Mouse (Mus musculus) midbrain, embryonic 14.5 days (tissue): ENCODE measurements around the gene Amhr2. TPM values are rescaled to one million over a fixed set of nuclear protein-coding genes. Genes with fewer than 3 reads are reported as not detected.

Source experiments
- ATAC-seq: fragments of 200-750 bp; cut with Nextera tagmentation; 2 replicates; pipeline ENCODE4 v1.8.0; 2017; ENCODE audit warnings: moderate number of reproducible peaks, moderate library complexity; ENCODE audit not compliant: low FRiP score, low TSS enrichment
- DNase-seq: peaks from one replicate; pipeline ENCODE4 v3.0.0-alpha.2; 2015
- H3K27ac ChIP-seq: fragments of 300-500 bp; sonication (generic); replicated peaks from 2 replicates; pipeline ENCODE4 v1.5.1; 2014; ENCODE audit warnings: mild to moderate bottlenecking, low read depth, low read length, moderate library complexity
- H3K27me3 ChIP-seq: fragments of 300-500 bp; sonication (generic); 2 replicates; pipeline ENCODE4 v1.6.1; 2014; ENCODE audit warnings: low read length, control low read depth, mixed read lengths; ENCODE audit not compliant: control insufficient read depth, insufficient read depth
- H3K36me3 ChIP-seq: fragments of 300-500 bp; sonication (generic); 2 replicates; pipeline ENCODE4 v1.6.1; 2014; ENCODE audit warnings: low read length, control low read depth; ENCODE audit not compliant: control insufficient read depth, insufficient read depth
- H3K4me1 ChIP-seq: fragments of 300-500 bp; sonication (generic); 2 replicates; pipeline ENCODE4 v1.6.1; 2014; ENCODE audit warnings: mild to moderate bottlenecking, antibody characterized with exemption, low read length, control low read depth; ENCODE audit not compliant: control insufficient read depth, insufficient read depth
- H3K4me2 ChIP-seq: fragments of 300-500 bp; sonication (generic); 2 replicates; pipeline ENCODE4 v1.6.1; 2014; ENCODE audit warnings: mild to moderate bottlenecking, low read length, moderate library complexity
- H3K4me3 ChIP-seq: fragments of 300-500 bp; sonication (generic); replicated peaks from 2 replicates; pipeline ENCODE4 v1.5.1; 2014; ENCODE audit warnings: low read depth, low read length
- H3K9ac ChIP-seq: fragments of 300-500 bp; sonication (generic); replicated peaks from 2 replicates; pipeline ENCODE4 v1.6.1; 2014; ENCODE audit warnings: mild to moderate bottlenecking, low read length, moderate library complexity
- H3K9me3 ChIP-seq: fragments of 300-500 bp; sonication (generic); 2 replicates; pipeline ENCODE4 v1.6.1; 2016; ENCODE audit warnings: low read length, control low read depth, mixed read lengths; ENCODE audit not compliant: control insufficient read depth
- WGBS: fragments of 180-500 bp; shearing (Covaris S2); extraction: QIAGEN DNeasy Blood & Tissue Kit; methylation state at CpG from one replicate; pipeline ENCODE4 v1.1.7; 2014; 5-methylcytosine and 5-hydroxymethylcytosine counted together
- polyA plus RNA-seq: library from polyadenylated mRNA; unstranded; fragments of >200 nt; fragmentation: Nextera tagmentation; extraction: Ambion mirVana; gene quantifications from 2 replicates; pipeline ENCODE4 v1.2.1, GENCODE M21; 2014

Amhr2 gene
- polyA plus RNA-seq, 1 experiment from 2014 or later = 0.39 TPM

DNA sequence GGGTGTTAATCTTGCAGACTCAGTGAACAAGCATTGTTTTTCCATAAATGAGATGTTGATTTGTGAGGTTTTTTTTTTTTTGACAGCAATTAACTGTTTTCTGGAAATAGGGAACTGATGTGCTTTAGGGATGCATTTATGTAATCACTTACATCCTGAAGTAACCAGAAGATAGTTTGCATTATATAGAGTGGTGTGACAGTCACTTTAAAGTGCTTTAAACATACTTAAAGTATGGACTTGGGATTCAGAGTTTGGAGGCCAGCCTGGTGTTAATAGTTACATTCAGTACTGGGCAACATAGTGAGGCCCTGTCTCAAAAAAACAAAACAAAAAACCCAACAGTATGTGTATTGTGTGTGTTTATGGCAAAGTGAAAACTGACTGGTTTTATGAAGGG lies 26.6 kb downstream of the Amhr2 start:
- peak overlapping the region; percentile 75 for H3K4me2 ChIP-seq
- DNase-seq = no peak
- peak overlapping the region; percentile 76 for H3K4me3 ChIP-seq
- no peaks in the 10 kb centered on the region for H3K9me3 ChIP-seq
- peaks cover 35% of the 10 kb centered on the region for H3K36me3 ChIP-seq
- H3K27ac ChIP-seq = no peak overlapping the region
- H3K4me1 ChIP-seq = peaks cover 10% of the 10 kb centered on the region; the same call in 1 of the 2 replicates
- no peak for ATAC-seq
- H3K9ac ChIP-seq = no peak overlapping the region; the same call in 1 of the 2 replicates
- H3K27me3 ChIP-seq = no peaks in the 10 kb centered on the region

DNA sequence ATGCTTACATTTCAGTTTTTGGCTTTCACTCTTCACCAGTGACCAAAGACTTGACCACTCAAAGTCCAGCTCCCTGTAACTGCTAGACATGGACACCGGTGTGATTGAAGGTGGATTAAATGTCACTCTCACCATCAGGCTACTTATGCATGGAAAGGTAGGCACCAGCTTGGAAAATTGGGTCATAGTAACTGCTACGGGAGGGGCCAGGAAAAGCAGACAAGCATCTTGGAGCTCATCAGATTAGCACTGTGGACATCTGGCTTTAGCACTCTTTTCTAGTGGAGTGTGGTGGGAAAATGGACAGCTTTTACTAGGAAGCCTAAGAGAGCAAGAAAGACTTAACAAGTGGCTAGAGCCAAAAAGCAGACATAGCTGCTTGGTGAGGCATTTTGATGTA lies 28.1 kb downstream of the Amhr2 start:
- no peak overlapping the region for H3K9ac ChIP-seq
- peaks cover 10% of the 10 kb centered on the region; the same call in 1 of the 2 replicates for H3K4me1 ChIP-seq
- H3K9me3 ChIP-seq = no peaks in the 10 kb centered on the region
- H3K27me3 ChIP-seq = no peaks in the 10 kb centered on the region
- H3K4me3 ChIP-seq = no peak overlapping the region
- H3K27ac ChIP-seq = no peak overlapping the region
- H3K4me2 ChIP-seq = no peak overlapping the region
- H3K36me3 ChIP-seq = peaks cover 51% of the 10 kb centered on the region
- WGBS = 64% methylated on average over 2 of the region's 2 CpGs
- DNase-seq (no peak), ATAC-seq (no peak)

DNA sequence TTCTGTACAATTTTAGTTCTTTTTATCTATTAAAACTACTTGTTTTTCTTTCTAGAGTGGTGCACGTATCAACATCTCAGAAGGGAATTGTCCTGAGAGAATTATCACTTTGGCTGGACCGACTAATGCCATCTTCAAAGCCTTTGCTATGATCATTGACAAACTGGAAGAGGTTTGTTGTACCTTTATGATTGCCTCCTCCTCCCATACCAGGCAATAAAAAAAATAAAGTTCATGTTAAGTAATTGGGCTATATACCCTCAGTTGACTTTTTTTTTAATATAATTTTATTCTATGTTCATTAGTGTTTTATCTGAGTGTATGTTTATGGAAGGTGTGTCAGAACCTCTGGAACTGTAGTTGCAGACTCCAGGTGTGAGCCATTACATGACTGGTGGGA lies 29.4 kb downstream of the Amhr2 start:
- WGBS = 94% methylated on average over 2 of the region's 2 CpGs
- ATAC-seq = no peak
- H3K4me1 ChIP-seq = peaks cover 10% of the 10 kb centered on the region; the same call in 1 of the 2 replicates
- H3K9ac ChIP-seq = no peak overlapping the region
- no peak for DNase-seq
- peaks cover 62% of the 10 kb centered on the region for H3K36me3 ChIP-seq
- no peak overlapping the region for H3K27ac ChIP-seq
- no peak overlapping the region for H3K4me2 ChIP-seq
- H3K9me3 ChIP-seq = no peaks in the 10 kb centered on the region
- H3K4me3 ChIP-seq = no peak overlapping the region
- no peaks in the 10 kb centered on the region for H3K27me3 ChIP-seq

DNA sequence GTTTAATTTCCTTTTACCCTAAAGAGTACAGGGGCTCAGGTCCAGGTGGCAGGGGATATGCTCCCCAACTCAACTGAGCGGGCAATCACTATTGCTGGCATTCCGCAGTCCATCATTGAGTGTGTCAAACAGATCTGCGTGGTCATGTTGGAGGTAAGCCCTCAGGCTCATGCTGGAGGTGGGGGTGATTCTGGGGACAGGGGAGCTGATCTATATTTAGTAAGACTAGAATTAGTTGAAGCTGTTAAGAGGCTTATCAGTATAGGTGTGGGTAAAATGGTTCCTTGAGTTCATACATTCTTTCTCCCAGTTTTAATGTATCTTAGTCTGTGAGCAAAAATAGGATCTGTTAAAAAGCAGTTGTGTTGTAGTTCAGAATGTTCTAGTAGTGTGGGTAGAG lies 38.0 kb downstream of the Amhr2 start:
- H3K9ac ChIP-seq = no peak overlapping the region
- WGBS = 94% methylated on average over 3 of the region's 3 CpGs
- H3K27me3 ChIP-seq = no peaks in the 10 kb centered on the region
- ATAC-seq (no peak), DNase-seq (no peak)
- H3K36me3 ChIP-seq = peaks cover 93% of the 10 kb centered on the region
- H3K4me3 ChIP-seq = no peak overlapping the region
- H3K27ac ChIP-seq = no peak overlapping the region
- H3K9me3 ChIP-seq = no peaks in the 10 kb centered on the region
- no peaks in the 10 kb centered on the region for H3K4me1 ChIP-seq
- H3K4me2 ChIP-seq = no peak overlapping the region

DNA sequence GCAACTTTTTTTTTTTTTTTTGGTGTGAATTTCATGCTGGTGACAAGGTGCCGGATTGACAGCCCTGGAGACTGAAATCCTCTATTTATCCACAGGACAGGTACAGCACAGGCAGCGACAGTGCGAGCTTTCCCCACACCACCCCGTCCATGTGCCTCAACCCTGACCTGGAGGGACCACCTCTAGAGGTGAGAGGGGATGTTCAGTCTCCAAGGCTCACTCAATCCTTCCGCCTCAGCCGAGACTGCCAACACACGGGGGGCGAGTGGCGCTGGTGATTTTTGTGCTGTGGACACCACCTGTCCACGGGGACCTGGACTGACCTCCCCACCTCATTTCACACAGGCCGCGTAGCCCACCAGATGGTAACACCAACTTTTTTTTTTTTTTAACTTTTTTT lies 40.7 kb downstream of the Amhr2 start:
- H3K4me3 ChIP-seq = no peak overlapping the region
- H3K4me1 ChIP-seq = no peaks in the 10 kb centered on the region
- no peak overlapping the region for H3K4me2 ChIP-seq
- H3K9ac ChIP-seq = no peak overlapping the region
- no peaks in the 10 kb centered on the region for H3K27me3 ChIP-seq
- DNase-seq = no peak
- H3K9me3 ChIP-seq = no peaks in the 10 kb centered on the region
- 90% methylated on average over 12 of the region's 12 CpGs for WGBS
- ATAC-seq = no peak
- no peak overlapping the region for H3K27ac ChIP-seq
- peaks cover 94% of the 10 kb centered on the region for H3K36me3 ChIP-seq

DNA sequence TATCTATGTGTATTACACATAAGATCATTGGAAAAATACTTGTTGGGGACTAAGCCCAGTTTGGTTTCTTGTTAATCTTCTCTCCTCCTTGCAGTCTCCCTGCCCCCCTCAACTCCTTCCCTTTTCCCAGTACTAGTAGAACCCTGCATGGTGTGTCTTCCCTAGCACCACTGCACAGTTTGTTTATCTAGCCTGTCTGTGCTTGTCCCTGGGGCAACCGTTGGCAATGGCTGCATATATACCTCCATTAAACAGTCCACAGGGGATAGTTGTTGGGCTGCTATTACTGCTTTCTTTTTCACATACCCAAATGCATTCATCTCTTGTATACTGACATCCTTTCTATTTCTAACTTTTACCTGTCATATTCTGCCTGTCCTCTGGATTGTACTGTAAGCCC lies 42.5 kb downstream of the Amhr2 start:
- no peak for DNase-seq
- ATAC-seq = no peak
- Histone ChIP-seq H3K36me3 (peaks cover 93% of the 10 kb centered on the region), H3K4me3 (no peak overlapping the region), H3K4me1 (no peaks in the 10 kb centered on the region), H3K9ac (no peak overlapping the region), H3K4me2 (no peak overlapping the region), H3K9me3 (no peaks in the 10 kb centered on the region), H3K27me3 (no peaks in the 10 kb centered on the region), H3K27ac (no peak overlapping the region)
- 87% methylated on average over 1 of the region's 1 CpGs for WGBS

DNA sequence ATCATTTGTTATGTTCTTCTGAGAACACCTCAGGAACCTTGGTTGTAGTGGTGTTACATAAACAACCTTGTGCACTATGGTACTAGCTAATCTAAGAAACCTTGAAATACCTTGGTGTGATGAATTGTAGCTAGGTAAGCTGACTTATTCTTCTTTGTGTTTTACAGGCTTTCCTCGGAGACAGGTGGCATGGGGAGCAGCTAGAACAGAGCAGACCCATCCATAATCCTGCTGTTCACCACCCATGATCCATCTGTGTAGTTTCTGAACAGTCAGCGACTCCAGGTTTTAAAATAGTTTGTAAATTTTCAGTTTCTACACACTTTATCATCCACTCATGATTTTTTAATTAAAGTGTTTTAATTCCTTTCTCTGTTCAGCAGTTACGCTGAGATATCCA lies 53.2 kb downstream of the Amhr2 start:
- no peak overlapping the region for H3K4me3 ChIP-seq
- no peaks in the 10 kb centered on the region for H3K27me3 ChIP-seq
- no peak overlapping the region for H3K27ac ChIP-seq
- ATAC-seq (no peak), DNase-seq (no peak)
- H3K4me1 ChIP-seq = no peaks in the 10 kb centered on the region
- no peaks in the 10 kb centered on the region for H3K9me3 ChIP-seq
- H3K9ac ChIP-seq = no peak overlapping the region
- 94% methylated on average over 3 of the region's 3 CpGs for WGBS
- H3K4me2 ChIP-seq = no peak overlapping the region
- peaks cover 93% of the 10 kb centered on the region for H3K36me3 ChIP-seq

DNA sequence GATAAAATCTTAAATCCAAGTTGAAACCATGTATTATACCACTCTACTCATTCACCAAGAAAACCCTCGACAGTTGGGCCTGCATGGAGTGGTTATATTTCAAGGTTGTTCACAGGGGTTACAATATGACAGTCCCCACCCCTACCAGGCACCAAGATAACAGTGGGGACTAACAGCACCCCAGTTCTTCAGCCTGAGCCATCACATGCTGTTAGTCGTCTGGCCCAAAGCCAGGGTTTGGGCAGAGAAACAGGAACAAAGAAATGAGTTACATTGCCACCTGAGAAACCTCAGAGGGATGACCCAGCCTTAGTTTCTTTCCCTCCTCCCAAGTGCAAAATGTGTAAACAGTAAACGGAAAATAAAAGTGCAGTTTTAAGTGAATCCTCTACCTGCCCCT lies 54.2 kb downstream of the Amhr2 start:
- H3K27ac ChIP-seq = no peak overlapping the region
- peaks cover 93% of the 10 kb centered on the region for H3K36me3 ChIP-seq
- no peak for ATAC-seq
- H3K9me3 ChIP-seq = no peaks in the 10 kb centered on the region
- no peaks in the 10 kb centered on the region for H3K4me1 ChIP-seq
- no peak overlapping the region for H3K4me2 ChIP-seq
- H3K9ac ChIP-seq = no peak overlapping the region
- no peaks in the 10 kb centered on the region for H3K27me3 ChIP-seq
- WGBS = 73% methylated on average over 3 of the region's 3 CpGs
- no peak for DNase-seq
- H3K4me3 ChIP-seq = no peak overlapping the region

DNA sequence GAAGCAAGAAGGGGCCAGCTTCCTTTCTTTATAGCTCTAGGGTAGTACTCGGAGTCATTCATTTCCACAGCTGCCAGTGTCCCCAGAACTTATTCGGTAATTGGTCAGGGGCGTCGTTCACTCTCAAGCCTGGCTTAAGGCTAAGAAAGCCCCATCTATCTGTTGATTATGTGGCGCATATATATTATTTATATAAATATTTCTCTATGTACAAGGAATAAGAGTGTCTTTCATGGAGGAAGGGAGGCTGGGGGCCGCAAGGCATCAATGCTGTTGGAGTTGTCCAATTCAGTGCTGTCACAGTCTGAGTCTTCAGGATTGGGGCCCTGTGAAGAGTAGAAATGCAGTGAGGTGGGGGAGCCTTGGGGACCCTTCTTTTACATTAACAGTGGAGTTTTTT lies 54.7 kb downstream of the Amhr2 start:
- no peak for DNase-seq
- ATAC-seq = no peak
- 92% methylated on average over 6 of the region's 6 CpGs for WGBS
- H3K27me3 ChIP-seq = no peaks in the 10 kb centered on the region
- H3K4me1 ChIP-seq = no peaks in the 10 kb centered on the region
- H3K9me3 ChIP-seq = no peaks in the 10 kb centered on the region
- H3K27ac ChIP-seq = no peak overlapping the region
- no peak overlapping the region for H3K4me2 ChIP-seq
- no peak overlapping the region for H3K4me3 ChIP-seq
- no peak overlapping the region for H3K9ac ChIP-seq
- H3K36me3 ChIP-seq = peaks cover 93% of the 10 kb centered on the region
